Mouse (Mus musculus): Measurements from ENCODE around the gene Abca13. TPM values are rescaled to one million over a fixed set of nuclear protein-coding genes. Genes with fewer than 3 reads are reported as not detected.
"Not testable (repeated sequence)": the region's sequence is repeated elsewhere in the genome, so short reads cannot be mapped to it uniquely, and the experiment has no call there.

Gene Abca13
- polyA plus RNA-seq, 1 experiment from 2014 or later: 0.02 TPM

GRCm38 (mm10) chr11:9210707-9211106 is 19.0 kb downstream of the Abca13 start:
- H3K9me3 ChIP-seq: no peaks in the 10 kb centered on the region
- 57% methylated on average over 8 of the region's 8 CpGs for WGBS
- DNase-seq (ENCODE audit: extremely low spot score, low spot score): no peak
- H3K4me3 ChIP-seq: no peak overlapping the region
- H3K4me1 ChIP-seq: peaks cover 5% of the 10 kb centered on the region; the same call in 1 of the 2 replicates
- H3K27ac ChIP-seq: no peak overlapping the region
- no peaks in the 10 kb centered on the region for H3K27me3 ChIP-seq (ENCODE audit: poor library complexity, severe bottlenecking)
- H3K36me3 ChIP-seq (replicated peaks): no peaks in the 10 kb centered on the region

GRCm38 (mm10) chr11:9213580-9213979 is 21.8 kb downstream of the Abca13 start:
- DNase-seq (ENCODE audit: extremely low spot score, low spot score): no peak
- no peak overlapping the region for H3K4me3 ChIP-seq
- no peaks in the 10 kb centered on the region for H3K27me3 ChIP-seq (ENCODE audit: poor library complexity, severe bottlenecking)
- H3K4me1 ChIP-seq: peaks cover 9% of the 10 kb centered on the region; the same call in 1 of the 2 replicates
- 94% methylated on average over 9 of the region's 9 CpGs for WGBS
- no peak overlapping the region for H3K27ac ChIP-seq
- H3K9me3 ChIP-seq: no peaks in the 10 kb centered on the region
- H3K36me3 ChIP-seq (replicated peaks): no peaks in the 10 kb centered on the region

GRCm38 (mm10) chr11:9216252-9216651 is 24.5 kb downstream of the Abca13 start:
- no peak overlapping the region for H3K27ac ChIP-seq
- no peaks in the 10 kb centered on the region for H3K27me3 ChIP-seq (ENCODE audit: poor library complexity, severe bottlenecking)
- peaks cover 4% of the 10 kb centered on the region; the same call in 1 of the 2 replicates for H3K4me1 ChIP-seq
- no peaks in the 10 kb centered on the region for H3K36me3 ChIP-seq (replicated peaks)
- no peak for DNase-seq (ENCODE audit: extremely low spot score, low spot score)
- WGBS: 35% methylated on average over 4 of the region's 4 CpGs
- H3K4me3 ChIP-seq: no peak overlapping the region
- H3K9me3 ChIP-seq: no peaks in the 10 kb centered on the region

GRCm38 (mm10) chr11:9220501-9220900 is 28.8 kb downstream of the Abca13 start:
- no peaks in the 10 kb centered on the region for H3K9me3 ChIP-seq
- no peaks in the 10 kb centered on the region for H3K27me3 ChIP-seq (ENCODE audit: poor library complexity, severe bottlenecking)
- DNase-seq (ENCODE audit: extremely low spot score, low spot score): no peak
- no peak overlapping the region for H3K27ac ChIP-seq
- 88% methylated on average over 3 of the region's 3 CpGs for WGBS
- H3K4me3 ChIP-seq: no peak overlapping the region
- no peaks in the 10 kb centered on the region for H3K36me3 ChIP-seq (replicated peaks)
- peaks cover 4% of the 10 kb centered on the region; the same call in 1 of the 2 replicates for H3K4me1 ChIP-seq

- Histone ChIP-seq H3K4me1 (no peaks in the 10 kb centered on the region), H3K27ac (no peak overlapping the region), H3K36me3 (replicated peaks) (no peaks in the 10 kb centered on the region), H3K27me3 (ENCODE audit: poor library complexity, severe bottlenecking) (no peaks in the 10 kb centered on the region), H3K4me3 (no peak overlapping the region), H3K9me3 (no peaks in the 10 kb centered on the region)
- 96% methylated on average over 1 of the region's 1 CpGs for WGBS
- no peak for DNase-seq (ENCODE audit: extremely low spot score, low spot score)
Observed at GRCm38 (mm10) chr11:9221646-9222045, 29.9 kb downstream of the Abca13 start.

- H3K9me3 ChIP-seq: no peaks in the 10 kb centered on the region
- WGBS: 83% methylated on average over 4 of the region's 4 CpGs
- no peak overlapping the region for H3K27ac ChIP-seq
- H3K36me3 ChIP-seq (replicated peaks): no peaks in the 10 kb centered on the region
- no peaks in the 10 kb centered on the region for H3K27me3 ChIP-seq (ENCODE audit: poor library complexity, severe bottlenecking)
- H3K4me3 ChIP-seq: no peak overlapping the region
- DNase-seq (ENCODE audit: extremely low spot score, low spot score): no peak
- H3K4me1 ChIP-seq: no peaks in the 10 kb centered on the region
Observed at GRCm38 (mm10) chr11:9226399-9226798, 34.7 kb downstream of the Abca13 start.

- WGBS: 89% methylated on average over 5 of the region's 5 CpGs
- DNase-seq (ENCODE audit: extremely low spot score, low spot score); H3K36me3 ChIP-seq (replicated peaks); H3K27me3 ChIP-seq (ENCODE audit: poor library complexity, severe bottlenecking); H3K4me1 ChIP-seq; H3K27ac ChIP-seq; H3K9me3 ChIP-seq; H3K4me3 ChIP-seq: not testable (repeated sequence)
Observed at GRCm38 (mm10) chr11:9249627-9250026, 57.9 kb downstream of the Abca13 start.

GRCm38 (mm10) chr11:9263072-9263471 is 71.3 kb downstream of the Abca13 start:
- WGBS: 49% methylated on average over 3 of the region's 3 CpGs
- H3K4me3 ChIP-seq; H3K27ac ChIP-seq; H3K27me3 ChIP-seq (ENCODE audit: poor library complexity, severe bottlenecking); DNase-seq (ENCODE audit: extremely low spot score, low spot score); H3K36me3 ChIP-seq (replicated peaks); H3K4me1 ChIP-seq; H3K9me3 ChIP-seq: not testable (repeated sequence)

- no peaks in the 10 kb centered on the region for H3K27me3 ChIP-seq (ENCODE audit: poor library complexity, severe bottlenecking)
- H3K36me3 ChIP-seq (replicated peaks): no peaks in the 10 kb centered on the region
- H3K4me1 ChIP-seq: no peaks in the 10 kb centered on the region
- no peak for DNase-seq (ENCODE audit: extremely low spot score, low spot score)
- H3K27ac ChIP-seq: no peak overlapping the region
- WGBS: 82% methylated on average over 3 of the region's 3 CpGs
- H3K4me3 ChIP-seq: no peak overlapping the region
- H3K9me3 ChIP-seq: 0 out of 2 replicates have a peak, but pooled peaks cover 4% of the 10 kb centered on the region
Observed at GRCm38 (mm10) chr11:9269090-9269489, 77.3 kb downstream of the Abca13 start.

GRCm38 (mm10) chr11:9285204-9285603 is 93.5 kb downstream of the Abca13 start:
- no peaks in the 10 kb centered on the region for H3K4me1 ChIP-seq
- H3K27me3 ChIP-seq (ENCODE audit: poor library complexity, severe bottlenecking): no peaks in the 10 kb centered on the region
- DNase-seq (ENCODE audit: extremely low spot score, low spot score): no peak
- no peaks in the 10 kb centered on the region for H3K36me3 ChIP-seq (replicated peaks)
- H3K9me3 ChIP-seq: no peaks in the 10 kb centered on the region
- 92% methylated on average over 3 of the region's 3 CpGs for whole genome bisulfite sequencing
- H3K27ac ChIP-seq: no peak overlapping the region
- no peak overlapping the region for H3K4me3 ChIP-seq

- no peaks in the 10 kb centered on the region for H3K9me3 ChIP-seq
- no peak overlapping the region for H3K27ac ChIP-seq
- no peak overlapping the region for H3K4me3 ChIP-seq
- 95% methylated on average over 3 of the region's 3 CpGs for WGBS
- no peaks in the 10 kb centered on the region for H3K27me3 ChIP-seq (ENCODE audit: poor library complexity, severe bottlenecking)
- no peaks in the 10 kb centered on the region for H3K36me3 ChIP-seq (replicated peaks)
- no peak for DNase-seq (ENCODE audit: extremely low spot score, low spot score)
- H3K4me1 ChIP-seq: no peaks in the 10 kb centered on the region
Observed at GRCm38 (mm10) chr11:9285759-9286158, 94.0 kb downstream of the Abca13 start.

- WGBS: 90% methylated on average over 7 of the region's 7 CpGs
- no peak for DNase-seq (ENCODE audit: extremely low spot score, low spot score)
- Histone ChIP-seq H3K27ac (no peak overlapping the region), H3K4me1 (no peaks in the 10 kb centered on the region), H3K4me3 (no peak overlapping the region), H3K36me3 (replicated peaks) (no peaks in the 10 kb centered on the region), H3K9me3 (no peaks in the 10 kb centered on the region), H3K27me3 (ENCODE audit: poor library complexity, severe bottlenecking) (no peaks in the 10 kb centered on the region)
Observed at GRCm38 (mm10) chr11:9291168-9291567, 99.4 kb downstream of the Abca13 start.

- Histone ChIP-seq H3K36me3 (replicated peaks) (no peaks in the 10 kb centered on the region), H3K4me1 (no peaks in the 10 kb centered on the region), H3K27me3 (ENCODE audit: poor library complexity, severe bottlenecking) (no peaks in the 10 kb centered on the region), H3K9me3 (no peaks in the 10 kb centered on the region), H3K4me3 (no peak overlapping the region), H3K27ac (no peak overlapping the region)
- 69% methylated on average over 1 of the region's 1 CpGs for WGBS
- DNase-seq (ENCODE audit: extremely low spot score, low spot score): no peak
Observed at GRCm38 (mm10) chr11:9299615-9300014, 107.9 kb downstream of the Abca13 start.

- Histone ChIP-seq H3K36me3 (replicated peaks) (no peaks in the 10 kb centered on the region), H3K27ac (no peak overlapping the region), H3K9me3 (no peaks in the 10 kb centered on the region), H3K27me3 (ENCODE audit: poor library complexity, severe bottlenecking) (no peaks in the 10 kb centered on the region), H3K4me1 (no peaks in the 10 kb centered on the region), H3K4me3 (no peak overlapping the region)
- 86% methylated on average over 4 of the region's 4 CpGs for WGBS
- DNase-seq (ENCODE audit: extremely low spot score, low spot score): no peak
Observed at GRCm38 (mm10) chr11:9305450-9305849, 113.7 kb downstream of the Abca13 start.
